Mouse (Mus musculus): ENCODE results near the gene Ndufs7.

Gene Ndufs7

DNA sequence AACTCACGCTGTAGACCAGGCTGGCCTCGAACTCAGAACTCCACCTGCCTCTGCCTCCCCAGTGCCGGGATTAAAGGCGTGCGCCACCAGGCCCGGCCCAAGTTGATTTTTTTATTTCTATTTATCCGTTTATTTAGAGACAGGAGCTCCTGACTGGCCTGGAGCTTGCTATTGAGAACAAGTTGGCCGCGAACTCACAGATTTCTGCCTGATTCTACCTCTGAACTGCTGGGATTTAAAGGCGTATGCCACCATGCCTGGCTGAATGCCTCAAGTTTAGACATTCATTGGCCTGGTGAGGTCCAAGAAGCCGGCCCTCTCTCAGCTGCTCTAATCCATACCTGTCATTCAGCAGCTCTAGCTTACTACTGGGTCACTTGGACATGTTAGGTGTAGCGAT lies 13.2 kb downstream of the Ndufs7 start:
- no peak for DNase-seq (ENCODE audit: low spot score)

DNA sequence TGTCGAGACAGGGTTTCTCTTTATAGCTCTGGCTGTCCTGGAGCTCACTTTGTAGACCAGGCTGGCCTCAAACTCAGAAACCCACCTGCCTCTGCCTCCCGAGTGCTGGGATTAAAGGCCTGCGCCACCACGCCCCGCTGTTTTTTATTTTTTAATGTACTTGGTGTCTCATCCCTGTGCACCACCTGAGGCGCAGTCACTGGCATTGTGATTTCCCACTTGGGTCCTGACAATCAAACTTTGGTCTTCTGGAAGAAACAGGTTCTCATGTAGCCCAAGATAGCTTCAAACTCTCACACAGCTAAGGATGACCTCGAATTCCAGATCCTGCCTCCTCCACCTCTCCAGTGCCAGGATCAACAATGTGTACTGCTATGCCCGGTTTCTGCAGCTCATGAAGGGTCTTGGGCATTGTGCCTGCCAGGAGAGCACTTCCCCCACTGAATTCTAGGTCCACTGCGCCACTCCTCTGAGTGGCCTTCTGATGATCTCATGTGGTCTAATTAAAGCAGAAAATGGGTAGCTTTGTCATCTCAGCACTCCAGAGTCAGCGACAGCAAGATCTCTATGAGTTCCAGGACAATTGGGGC lies 13.9 kb downstream of the Ndufs7 start:
- DNase-seq (ENCODE audit: low spot score) = no peak

DNA sequence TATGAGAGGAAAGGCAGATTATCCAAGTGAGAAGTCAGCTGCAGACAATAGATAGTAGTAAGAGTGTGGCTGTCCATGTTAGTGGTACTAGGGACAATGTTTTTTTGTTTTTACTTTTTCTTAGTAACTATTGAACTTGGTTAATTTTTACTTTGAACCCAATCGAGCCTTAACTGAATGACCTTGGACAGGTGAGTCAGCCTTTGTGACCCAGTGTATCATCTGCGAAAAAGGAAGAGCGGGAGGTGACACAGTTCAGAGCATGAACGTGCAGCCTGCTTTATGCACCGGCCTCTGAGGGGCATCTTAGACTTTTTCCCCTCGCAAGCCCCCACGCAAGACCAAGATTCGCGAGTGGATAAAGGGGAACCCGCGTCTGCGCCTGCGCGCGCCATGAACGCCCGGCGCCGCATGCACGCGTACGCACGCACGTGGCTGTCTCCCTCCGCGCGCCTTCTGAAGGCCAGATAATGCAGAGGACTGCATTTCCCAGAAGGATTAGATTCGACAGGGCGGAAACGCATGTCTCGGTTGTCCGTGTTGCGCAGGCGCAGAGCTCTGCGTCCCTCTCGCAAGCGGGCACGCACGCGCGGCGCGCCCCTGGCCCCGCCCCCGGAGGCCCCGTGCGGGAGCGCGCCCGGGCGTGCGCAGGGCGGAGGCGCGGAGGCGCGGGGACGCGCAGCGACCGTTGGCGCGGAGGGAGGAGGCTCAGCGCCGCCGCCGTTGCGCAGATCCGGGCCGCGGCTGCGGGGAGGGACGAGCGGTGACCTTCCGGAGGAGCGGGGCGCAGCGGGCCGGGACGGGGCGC lies 15.6 kb downstream of the Ndufs7 start:
- peak; percentile 99 for DNase-seq (ENCODE audit: low spot score)

DNA sequence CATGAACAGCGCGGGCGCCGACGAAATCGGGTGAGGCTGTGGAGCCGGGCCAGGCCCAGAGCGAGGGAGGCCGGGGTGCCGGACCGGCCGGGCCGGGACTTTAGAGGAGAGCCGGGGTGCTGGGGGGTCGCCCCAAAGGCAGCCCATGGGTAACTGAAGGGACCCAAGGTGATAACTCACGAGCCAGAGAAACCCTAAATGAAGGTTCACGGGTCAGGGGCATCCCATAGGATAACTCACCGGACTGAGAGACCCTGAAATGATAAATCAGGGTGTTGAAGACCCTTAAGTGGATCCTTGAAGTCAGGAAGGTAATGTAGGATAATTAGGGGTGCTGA lies 16.2 kb downstream of the Ndufs7 start:
- DNase-seq (ENCODE audit: low spot score) = no peak

DNA sequence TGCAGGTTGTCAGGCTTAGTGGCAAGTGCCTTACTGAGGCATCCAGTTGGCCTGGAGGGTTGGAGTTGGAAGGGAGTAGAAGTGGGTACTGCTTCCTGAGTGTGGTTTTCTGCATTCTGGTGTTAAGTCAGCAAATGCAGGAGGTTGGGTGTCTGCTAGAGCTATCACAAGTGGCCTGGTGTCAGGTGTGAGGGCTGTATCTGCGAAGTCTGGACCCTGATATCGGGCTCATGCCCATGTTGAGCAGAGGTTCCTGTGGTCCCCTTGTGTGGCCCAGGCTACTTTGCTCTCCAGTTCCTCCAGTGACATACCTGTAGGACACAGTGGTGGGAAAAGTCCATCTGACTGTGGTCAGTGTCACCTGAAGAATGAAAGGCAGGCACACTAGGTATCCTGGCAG lies 21.2 kb downstream of the Ndufs7 start:
- no peak for DNase-seq (ENCODE audit: low spot score)

DNA sequence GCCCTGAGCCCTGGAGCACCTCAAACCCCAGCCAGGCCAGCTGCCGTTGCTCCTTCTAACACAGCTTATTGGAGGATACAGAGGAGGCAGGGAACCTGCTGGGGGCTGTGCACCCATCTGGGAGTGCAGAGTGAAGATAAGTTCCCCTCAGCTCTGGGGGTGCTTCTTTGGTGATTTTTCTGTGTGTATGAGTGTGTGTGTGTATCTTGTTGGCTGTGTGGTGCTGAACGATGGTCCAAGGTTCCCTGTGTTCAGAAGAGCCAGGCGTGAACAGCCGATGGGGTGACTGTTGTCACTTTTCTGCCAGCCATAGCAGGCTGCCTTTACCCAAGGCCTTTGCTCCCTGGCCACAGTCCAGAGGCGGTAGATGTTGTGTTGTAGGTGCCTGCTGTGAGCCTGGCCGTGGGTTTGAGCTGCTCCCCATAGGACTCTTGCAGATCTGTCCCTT lies 21.8 kb downstream of the Ndufs7 start:
- DNase-seq (ENCODE audit: low spot score) = no peak

DNA sequence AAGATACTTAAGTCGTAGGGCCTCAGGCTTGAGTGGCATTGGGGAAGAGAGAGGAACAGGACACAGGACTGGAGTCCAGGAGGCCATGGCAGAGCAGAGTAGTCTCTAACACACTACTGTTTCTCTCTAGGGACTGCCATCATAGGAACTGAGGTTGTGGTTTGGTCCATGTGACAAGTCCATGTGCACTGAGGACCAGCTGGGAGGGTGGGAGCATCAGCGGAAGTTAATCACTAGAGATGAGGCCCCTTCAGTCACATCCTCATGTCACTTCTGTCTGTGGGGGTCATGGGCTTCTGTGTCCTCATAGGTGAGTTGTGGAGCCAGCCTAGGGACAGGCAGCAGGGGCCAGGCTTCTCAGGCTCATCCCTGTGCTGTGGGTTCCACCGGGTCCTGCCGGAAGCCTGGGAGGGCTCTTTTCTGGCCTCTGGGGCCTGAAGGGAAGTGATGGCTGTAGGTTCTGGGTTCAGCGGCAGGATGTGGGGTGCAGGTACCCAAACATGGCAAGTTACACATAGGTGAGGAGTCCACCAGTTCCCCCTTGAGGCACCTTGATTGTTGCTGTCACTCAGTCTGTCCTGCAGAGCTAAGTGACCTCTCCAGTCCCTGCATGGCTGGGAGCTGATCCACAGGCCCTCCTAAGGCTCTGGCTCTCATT lies 22.4 kb downstream of the Ndufs7 start:
- no peak for DNase-seq (ENCODE audit: low spot score)

DNA sequence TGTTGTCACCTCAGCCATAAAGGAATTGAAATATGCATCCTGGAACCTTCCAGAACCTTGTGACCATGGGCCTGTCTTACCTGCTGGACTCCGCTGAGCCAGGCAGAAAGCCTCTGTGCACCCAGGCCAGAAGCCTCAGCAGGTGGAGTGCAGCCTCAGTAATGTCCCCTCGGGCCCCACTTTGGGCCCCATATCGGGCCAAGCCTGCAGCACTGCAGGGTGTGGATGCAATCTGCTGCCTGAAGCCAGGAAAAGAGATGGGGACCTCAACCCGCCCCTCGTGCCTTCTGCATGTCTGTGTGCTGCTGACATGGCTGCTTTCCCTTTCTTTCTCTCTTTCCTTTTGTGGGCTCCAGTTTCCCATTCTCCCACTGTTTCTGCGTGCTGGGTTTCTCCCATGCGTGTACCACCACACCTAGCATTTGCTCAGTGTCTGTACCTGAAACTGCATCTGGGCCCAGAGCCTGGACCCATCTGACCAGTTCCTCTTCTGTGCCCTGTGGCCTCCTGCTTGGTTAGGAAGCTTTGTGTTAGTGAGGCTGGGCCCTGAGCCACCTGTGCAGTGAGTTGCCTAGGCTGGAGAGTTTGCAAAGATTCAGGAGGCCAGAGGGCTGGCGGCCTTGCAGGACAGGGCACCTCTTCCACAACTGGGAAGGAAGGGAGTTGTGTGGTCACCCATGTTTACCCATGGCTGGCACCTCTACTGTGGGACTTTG lies 23.1 kb downstream of the Ndufs7 start:
- DNase-seq (ENCODE audit: low spot score) = no peak

DNA sequence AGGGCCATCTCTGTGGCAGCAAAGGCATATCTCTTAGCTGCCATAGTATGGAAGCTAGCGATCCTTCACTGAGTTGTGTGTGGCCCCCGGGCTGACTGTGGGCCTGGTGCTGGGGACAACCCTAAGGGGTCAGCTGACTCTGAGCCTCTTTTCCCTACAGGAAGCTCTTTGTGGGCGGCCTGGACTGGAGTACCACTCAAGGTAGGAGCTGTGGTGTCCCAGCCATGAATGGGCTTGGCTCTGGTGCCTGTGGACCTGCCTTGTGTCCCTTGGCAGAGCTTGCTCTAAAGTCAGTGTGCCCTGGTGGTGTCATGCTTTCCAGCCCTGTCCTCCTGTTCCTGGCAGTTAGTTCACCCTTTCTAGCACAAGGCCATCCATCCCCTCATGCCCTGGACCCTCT lies 24.9 kb downstream of the Ndufs7 start:
- no peak for DNase-seq (ENCODE audit: low spot score)

DNA sequence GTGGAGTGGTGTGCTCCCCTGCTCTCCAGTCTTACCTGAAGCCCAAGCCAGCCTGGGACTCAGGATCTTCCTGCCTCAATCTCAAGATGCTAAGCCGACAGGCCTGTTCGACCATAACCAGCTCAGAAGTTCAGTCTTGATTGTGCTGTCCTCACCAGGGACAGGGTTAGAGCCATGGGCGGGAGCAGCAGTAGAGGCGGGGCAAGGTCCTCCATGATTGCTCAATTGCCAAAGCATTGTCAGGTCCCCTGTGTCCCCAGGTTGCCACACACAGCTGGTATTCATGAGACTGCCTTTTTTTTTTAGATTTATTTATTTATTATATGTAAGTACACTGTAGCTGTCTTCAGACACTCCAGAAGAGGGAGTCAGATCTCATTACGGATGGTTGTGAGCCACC lies 27.3 kb downstream of the Ndufs7 start:
- DNase-seq (ENCODE audit: low spot score) = no peak

DNA sequence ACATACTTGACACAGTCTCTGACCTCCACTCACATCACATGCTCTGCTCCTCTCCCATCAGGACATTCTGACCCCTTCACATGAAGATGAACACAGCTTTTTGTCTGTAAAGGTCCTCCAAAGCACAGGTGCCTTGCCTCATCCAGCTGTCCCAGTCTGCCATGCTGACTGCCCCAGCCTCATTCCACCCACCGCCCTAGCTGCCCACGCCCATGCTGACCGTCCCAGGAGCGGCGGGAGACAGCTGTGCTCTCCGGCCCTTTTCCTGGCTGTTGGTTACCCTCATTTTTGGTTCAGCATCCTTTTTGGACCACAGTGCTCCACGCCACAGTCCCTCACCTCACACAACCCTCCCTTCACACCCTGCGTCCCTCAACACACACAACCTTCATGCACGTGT lies 29.5 kb downstream of the Ndufs7 start:
- DNase-seq (ENCODE audit: low spot score) = no peak

DNA sequence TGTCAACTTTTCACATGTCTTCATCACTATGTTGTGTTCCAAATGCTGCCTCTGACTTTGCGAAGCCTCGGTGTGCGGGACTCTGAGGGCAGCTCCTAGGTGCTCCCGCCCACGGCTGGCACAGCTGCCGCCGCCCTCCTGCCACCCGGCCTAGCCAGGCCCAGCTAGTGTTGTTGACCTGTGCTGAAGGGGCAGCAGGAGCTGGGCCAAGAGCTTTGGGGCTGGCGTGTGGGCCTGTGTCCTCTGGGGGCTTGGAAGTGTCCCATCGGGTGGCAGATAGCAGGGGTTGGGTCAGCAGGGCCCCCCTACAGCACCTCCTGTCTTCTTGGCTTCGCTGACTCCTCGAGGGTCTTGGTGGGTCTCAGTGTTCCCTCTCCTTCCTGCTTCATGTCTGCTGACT lies 30.4 kb downstream of the Ndufs7 start:
- no peak for DNase-seq (ENCODE audit: low spot score)

DNA sequence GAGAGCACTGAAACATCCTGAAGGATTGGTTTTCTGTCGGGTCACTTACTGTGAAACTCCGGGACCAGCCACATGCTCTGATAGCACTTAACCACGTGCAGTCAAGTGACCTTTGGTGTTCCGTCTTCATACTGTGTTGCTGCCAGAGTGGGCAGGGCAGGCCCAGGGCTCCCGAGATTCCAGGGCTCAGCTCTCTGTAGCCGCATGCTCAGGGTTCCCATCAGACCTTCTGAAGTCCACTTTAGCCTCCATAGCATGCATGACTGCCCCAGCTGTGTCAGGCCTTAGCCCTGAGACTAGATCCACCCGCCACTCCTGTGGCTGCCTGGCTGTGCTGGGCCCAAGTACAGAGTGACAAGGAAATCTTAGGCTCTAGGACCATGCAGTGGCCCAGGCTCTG lies 32.4 kb downstream of the Ndufs7 start:
- no peak for DNase-seq (ENCODE audit: low spot score)

DNA sequence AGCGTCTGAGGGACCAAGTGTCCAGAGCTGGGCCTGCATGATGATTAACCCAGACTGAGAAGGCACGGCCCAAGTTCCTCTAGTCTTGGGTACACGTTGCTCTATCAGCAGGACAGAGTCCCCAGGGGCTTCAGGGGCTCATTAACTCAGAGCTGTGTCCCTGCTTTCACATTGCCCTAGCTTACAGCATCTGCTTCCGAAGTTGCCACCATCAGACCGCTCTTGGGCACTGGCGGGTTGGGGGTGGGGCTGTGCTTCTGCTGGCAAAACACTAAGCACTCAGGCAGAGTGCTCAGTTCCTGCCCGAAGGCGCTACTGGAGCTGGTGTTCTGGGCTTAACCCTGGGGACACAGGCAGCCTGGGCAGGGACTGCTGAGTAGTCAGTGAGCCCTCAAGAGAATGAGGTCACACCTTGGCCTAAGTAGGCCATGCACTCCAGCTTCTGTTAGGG lies 33.0 kb downstream of the Ndufs7 start:
- DNase-seq (ENCODE audit: low spot score) = no peak

DNA sequence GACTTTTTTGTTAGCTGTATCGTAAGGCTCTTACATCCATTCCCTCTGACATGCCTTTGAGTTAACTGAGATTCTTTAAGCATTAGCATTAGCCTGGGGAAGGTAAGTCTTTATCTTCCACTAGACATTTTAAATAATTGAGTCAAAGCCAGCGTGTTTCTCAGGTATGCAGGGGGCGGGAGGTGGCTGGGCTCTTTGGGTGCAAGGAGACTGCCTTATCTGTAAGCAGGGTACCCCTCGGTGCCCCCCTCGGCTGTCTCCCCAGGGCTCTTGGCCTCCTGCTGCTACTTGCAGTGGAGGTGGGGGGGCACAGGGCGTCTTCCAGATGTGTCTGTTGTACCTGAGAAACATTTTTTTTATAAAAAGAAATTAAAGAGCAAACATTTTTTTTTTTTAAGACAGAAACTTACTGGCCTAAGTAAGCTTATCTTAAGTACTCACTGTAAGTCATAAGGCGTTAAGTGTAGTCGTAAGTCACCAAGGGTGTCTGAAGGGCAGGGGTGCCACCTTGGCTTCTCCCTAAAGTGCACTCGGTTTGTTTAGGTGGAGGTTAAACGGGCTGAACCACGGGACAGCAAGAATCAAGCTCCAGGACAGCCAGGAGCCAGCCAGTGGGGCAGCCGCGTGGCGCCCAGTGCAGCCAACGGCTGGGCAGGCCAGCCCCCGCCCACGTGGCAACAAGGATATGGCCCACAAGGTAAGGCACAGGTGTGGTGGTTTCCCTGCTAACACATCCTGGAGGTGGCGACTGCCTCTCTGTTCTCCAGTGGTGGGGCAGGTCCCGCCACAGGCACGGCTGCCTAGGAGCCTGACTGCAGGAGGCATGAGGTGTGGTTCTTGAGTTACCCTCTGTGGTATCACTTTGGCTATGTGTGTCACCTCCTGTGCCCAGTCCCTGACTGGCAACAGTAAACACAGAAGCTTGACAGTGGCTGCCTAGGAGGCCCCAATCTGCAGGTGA lies 33.8 kb downstream of the Ndufs7 start:
- DNase-seq (ENCODE audit: low spot score) = no peak

DNA sequence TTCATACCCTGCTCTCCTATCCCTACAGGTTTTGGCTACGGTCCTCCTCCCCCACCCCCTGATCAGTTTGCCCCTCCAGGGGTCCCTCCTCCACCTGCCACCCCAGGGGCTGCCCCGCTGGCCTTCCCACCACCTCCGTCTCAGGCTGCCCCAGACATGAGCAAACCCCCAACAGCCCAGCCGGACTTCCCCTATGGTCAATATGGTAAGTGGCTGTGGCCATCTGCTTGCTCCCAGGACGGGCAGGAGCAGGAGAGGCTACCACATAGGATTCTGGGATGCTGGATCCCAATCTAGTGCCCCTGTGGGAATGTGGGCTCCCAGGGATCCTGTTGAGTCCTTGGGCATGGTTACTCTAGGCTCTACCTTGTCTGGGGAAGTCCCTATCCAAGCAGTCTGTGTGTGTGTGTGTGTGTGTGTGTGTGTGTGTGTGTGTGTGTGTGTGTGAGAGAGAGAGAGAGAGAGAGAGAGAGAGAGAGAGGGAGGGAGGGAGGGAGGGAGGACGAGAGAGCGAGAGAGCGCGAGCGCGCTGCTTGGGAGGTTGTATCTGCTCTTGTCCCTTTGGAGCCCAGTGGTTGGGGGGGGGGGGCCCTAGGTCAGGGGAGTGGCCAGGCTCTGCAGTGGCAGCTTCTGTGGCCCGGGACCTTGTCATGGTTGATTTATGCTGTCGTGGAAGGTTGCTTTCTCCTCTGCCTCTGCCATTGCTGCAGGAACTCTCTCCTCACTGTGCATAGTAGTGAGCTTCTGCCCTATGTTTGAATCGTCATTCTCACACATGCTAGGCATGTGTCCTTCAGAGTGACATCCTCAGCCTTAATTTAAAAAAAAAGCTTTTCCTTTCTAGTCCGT lies 36.5 kb downstream of the Ndufs7 start:
- DNase-seq (ENCODE audit: low spot score) = no peak

DNA sequence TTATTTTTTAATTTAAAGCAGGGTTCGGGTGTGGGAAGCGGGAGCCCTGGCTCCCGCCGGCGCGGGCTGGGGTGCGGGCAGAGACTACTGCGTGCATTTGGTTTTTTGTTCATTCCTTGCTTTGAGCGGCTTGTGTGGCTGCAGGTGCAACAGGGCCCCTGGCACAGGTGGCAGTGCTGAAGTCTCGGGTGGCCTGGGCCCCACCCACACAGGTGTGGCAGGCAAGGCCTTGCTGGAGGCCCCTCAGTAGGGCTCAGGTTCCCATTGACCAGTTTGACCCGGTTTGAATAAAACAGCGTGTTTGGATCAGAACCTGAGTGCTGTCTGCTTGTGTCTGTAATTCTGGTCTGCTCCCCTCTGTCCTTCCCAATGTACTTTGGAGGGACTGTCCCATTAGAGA lies 39.2 kb downstream of the Ndufs7 start:
- DNase-seq (ENCODE audit: low spot score) = no peak

DNA sequence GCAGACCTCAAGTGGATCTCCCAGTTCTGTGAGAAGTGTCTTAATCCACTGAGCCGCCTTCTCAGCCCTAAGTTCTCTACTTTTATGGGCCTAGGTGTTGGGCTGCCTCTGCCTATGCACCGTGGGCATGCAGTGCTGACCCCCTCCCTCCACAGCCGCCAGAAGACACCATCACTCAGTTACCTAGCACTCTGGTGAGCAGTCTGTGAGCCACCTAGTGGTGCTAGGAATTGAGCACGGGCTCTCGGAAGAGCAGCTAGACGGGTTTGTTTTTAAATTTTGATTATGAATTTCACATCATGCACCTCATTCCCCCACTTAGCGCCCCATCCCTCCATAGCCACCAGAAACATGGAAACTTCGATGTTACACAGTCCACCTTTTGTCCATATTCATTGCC lies 39.7 kb downstream of the Ndufs7 start:
- DNase-seq (ENCODE audit: low spot score) = no peak

DNA sequence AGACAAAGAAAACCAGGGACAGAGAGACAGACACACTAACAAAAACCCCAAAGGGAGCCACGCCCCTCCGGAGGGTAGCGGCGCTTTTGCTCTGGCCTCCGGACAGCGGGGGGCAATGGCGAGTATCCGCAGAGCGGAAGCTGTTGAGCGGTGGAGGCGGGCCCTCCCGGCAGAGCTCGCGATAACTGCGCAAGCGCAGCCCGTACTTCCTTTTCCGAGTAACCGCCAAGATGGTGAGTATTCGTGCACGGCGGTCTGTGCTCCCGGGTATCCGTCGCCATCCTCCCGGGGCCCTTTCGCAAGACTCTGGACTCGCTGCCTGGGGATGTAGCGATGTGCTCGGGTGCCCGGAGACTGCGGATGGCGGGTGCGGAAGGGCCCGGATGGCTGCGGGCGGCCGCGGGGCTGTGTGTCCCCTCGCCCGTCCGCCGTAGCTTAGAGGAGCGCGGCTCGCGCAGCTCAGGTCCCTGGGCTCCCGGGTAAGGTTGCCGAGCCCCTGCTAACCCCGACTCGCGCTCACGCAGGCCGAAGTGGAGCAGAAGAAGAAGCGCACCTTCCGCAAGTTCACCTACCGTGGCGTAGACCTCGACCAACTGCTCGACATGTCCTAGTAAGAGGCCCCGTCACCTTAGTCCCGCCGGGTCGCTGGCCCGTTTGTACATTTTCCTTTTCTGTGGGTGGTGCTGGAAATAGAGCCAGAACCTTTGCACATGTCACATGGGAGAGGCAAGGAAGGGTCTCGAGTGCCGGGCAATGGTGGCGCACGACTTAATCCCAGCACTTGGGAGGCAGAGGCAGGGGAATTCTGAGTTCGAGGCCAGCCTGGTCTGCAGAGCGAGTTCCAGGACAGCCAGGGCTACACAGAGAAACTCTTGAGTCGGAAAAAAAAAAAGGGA lies 43.6 kb downstream of the Ndufs7 start, which contains the start of gene Rps15:
Rps15 (plus strand) TSS at position 203 of the 896 bp plus-strand sequence.
- peak; percentile 94 for DNase-seq (ENCODE audit: low spot score)
